Mouse (Mus musculus) midbrain, embryonic 11.5 days (tissue): ENCODE measurements around the gene Gm1113. TPM values are rescaled to one million over a fixed set of nuclear protein-coding genes. Genes with fewer than 3 reads are reported as not detected.

ENCODE experiments used
- ATAC-seq: fragments of 200-750 bp; cut with Nextera tagmentation; 2 replicates; pipeline ENCODE4 v1.8.0; 2017; ENCODE audit warnings: moderate TSS enrichment, moderate library complexity; ENCODE audit not compliant: low FRiP score
- DNase-seq: peaks from one replicate; pipeline ENCODE4 v3.0.0; 2015; ENCODE audit warnings: low spot score; ENCODE audit errors: missing footprints
- H3K27ac ChIP-seq: fragments of 300-500 bp; sonication (generic); 2 replicates; pipeline ENCODE4 v1.5.1; 2014; ENCODE audit warnings: low read depth, low read length
- H3K27me3 ChIP-seq: fragments of 300-500 bp; sonication (generic); 2 replicates; pipeline ENCODE4 v1.6.1; 2014; ENCODE audit warnings: mild to moderate bottlenecking, low read length, moderate library complexity, mixed read lengths; ENCODE audit not compliant: control insufficient read depth, insufficient read depth
- H3K36me3 ChIP-seq: fragments of 300-500 bp; sonication (generic); 2 replicates; pipeline ENCODE4 v1.6.1; 2014; ENCODE audit warnings: mild to moderate bottlenecking, low read length, moderate library complexity, mixed read lengths; ENCODE audit not compliant: control insufficient read depth, insufficient read depth
- H3K4me1 ChIP-seq: fragments of 300-500 bp; sonication (generic); 2 replicates; pipeline ENCODE4 v1.6.1; 2014; ENCODE audit warnings: low read length; ENCODE audit not compliant: control insufficient read depth, insufficient read depth
- H3K4me2 ChIP-seq: fragments of 300-500 bp; sonication (generic); 2 replicates; pipeline ENCODE4 v1.6.1; 2014; ENCODE audit warnings: mild to moderate bottlenecking, moderate library complexity
- H3K4me3 ChIP-seq: fragments of 300-500 bp; sonication (generic); 2 replicates; pipeline ENCODE4 v1.5.1; 2014; ENCODE audit warnings: low read depth, low read length
- H3K9ac ChIP-seq: fragments of 300-500 bp; sonication (generic); 2 replicates; pipeline ENCODE4 v1.6.1; 2014; ENCODE audit warnings: low read length
- H3K9me3 ChIP-seq: fragments of 300-500 bp; sonication (generic); 2 replicates; pipeline ENCODE4 v1.6.1; 2016; ENCODE audit warnings: low read length; ENCODE audit not compliant: control insufficient read depth
- WGBS: fragments of 180-500 bp; shearing (Covaris S2); extraction: QIAGEN DNeasy Blood & Tissue Kit; methylation state at CpG from one replicate; pipeline ENCODE4 v1.1.7; 2014; 5-methylcytosine and 5-hydroxymethylcytosine counted together
- polyA plus RNA-seq: library from polyadenylated mRNA; unstranded; fragments of >200 nt; fragmentation: Nextera tagmentation; extraction: Ambion mirVana; gene quantifications from 2 replicates; pipeline ENCODE4 v1.2.1, GENCODE M21; 2014

The Gm1113 gene
- polyA plus RNA-seq, 1 experiment from 2014 or later, result not detected

DNA sequence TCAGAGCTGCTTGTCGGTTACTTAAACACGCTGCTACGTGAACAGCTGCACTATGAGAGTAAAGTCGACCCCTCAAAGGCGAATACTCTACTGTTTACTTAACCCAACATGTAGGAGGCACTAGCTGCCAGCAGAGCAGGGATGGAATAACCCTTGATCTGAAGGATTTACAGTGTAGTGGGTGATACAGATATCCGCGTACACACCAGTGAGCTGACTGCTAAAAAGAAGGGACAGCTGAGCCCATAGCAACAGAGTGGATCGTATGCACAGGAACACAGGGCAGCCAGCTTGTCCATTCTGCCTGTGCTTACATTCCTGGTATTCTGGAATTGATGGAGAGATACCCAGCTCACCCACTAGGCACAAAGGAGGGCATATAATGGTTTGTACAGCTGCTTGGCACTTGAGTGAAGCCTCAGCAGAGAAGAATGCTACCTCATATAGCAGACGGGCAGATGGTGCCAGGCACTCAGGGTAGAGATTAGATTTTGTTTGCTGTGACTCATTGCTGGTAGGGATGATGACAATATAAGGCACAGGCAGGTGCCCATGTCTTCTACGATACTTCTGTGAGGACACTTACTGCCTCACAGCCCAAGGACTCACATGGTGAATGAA is 43.9 kb downstream of the Gm1113 start:
- 90% methylated on average over 10 of the region's 10 CpGs for WGBS
- H3K9ac ChIP-seq, result no peak overlapping the region
- no peak for DNase-seq
- H3K9me3 ChIP-seq, result no peaks in the 10 kb centered on the region
- H3K4me3 ChIP-seq, result no peak overlapping the region
- ATAC-seq, result no peak
- H3K4me1 ChIP-seq, result no peaks in the 10 kb centered on the region
- H3K36me3 ChIP-seq, result peaks cover 14% of the 10 kb centered on the region; the same call in 1 of the 2 replicates
- H3K4me2 ChIP-seq, result no peak overlapping the region
- no peak overlapping the region for H3K27ac ChIP-seq
- no peaks in the 10 kb centered on the region for H3K27me3 ChIP-seq

- Histone ChIP-seq H3K9ac (no peak overlapping the region), H3K4me2 (no peak overlapping the region), H3K27me3 (no peaks in the 10 kb centered on the region), H3K27ac (no peak overlapping the region), H3K4me3 (no peak overlapping the region), H3K4me1 (no peaks in the 10 kb centered on the region), H3K36me3 (peaks cover 8% of the 10 kb centered on the region), H3K9me3 (no peaks in the 10 kb centered on the region)
- ATAC-seq (no peak), DNase-seq (no peak)
These were observed 49.2 kb downstream of the Gm1113 start for GRCm38 (mm10) chr9:35468913-35469312.

GRCm38 (mm10) chr9:35467264-35467817 is 50.7 kb downstream of the Gm1113 start:
- H3K4me3 ChIP-seq, result no peak overlapping the region
- H3K9ac ChIP-seq, result no peak overlapping the region
- ATAC-seq (no peak), DNase-seq (no peak)
- H3K4me1 ChIP-seq, result no peaks in the 10 kb centered on the region
- H3K9me3 ChIP-seq, result no peaks in the 10 kb centered on the region
- no peaks in the 10 kb centered on the region for H3K27me3 ChIP-seq
- H3K36me3 ChIP-seq, result peaks cover 12% of the 10 kb centered on the region
- no peak overlapping the region for H3K4me2 ChIP-seq
- no peak overlapping the region for H3K27ac ChIP-seq
- WGBS, result 80% methylated on average over 8 of the region's 8 CpGs

GRCm38 (mm10) chr9:35459594-35459993 is 58.5 kb downstream of the Gm1113 start:
- no peaks in the 10 kb centered on the region for H3K9me3 ChIP-seq
- H3K36me3 ChIP-seq, result peaks cover 16% of the 10 kb centered on the region
- ATAC-seq (no peak), DNase-seq (no peak)
- H3K4me2 ChIP-seq, result no peak overlapping the region
- H3K27me3 ChIP-seq, result no peaks in the 10 kb centered on the region
- no peak overlapping the region for H3K27ac ChIP-seq
- no peak overlapping the region for H3K9ac ChIP-seq
- no peak overlapping the region for H3K4me3 ChIP-seq
- WGBS, result 90% methylated on average over 8 of the region's 8 CpGs
- no peaks in the 10 kb centered on the region for H3K4me1 ChIP-seq

Other genes starting within 250 kb of the Gm1113 start
- 8.8 and 10.1 TPM in 2 replicates for gene Cdon, start 97.1 kb downstream of the Gm1113 start, polyA plus RNA-seq
- 9.5 and 9.8 TPM in 2 replicates for gene Ddx25, start 40.3 kb upstream of the Gm1113 start, polyA plus RNA-seq
- 23.8 and 24.8 TPM in 2 replicates for gene Pus3, start 40.3 kb upstream of the Gm1113 start, polyA plus RNA-seq
- 0.96 and 1.8 TPM in 2 replicates for gene Pate2, start 52.0 kb upstream of the Gm1113 start, polyA plus RNA-seq
- 32.6 and 34.7 TPM in 2 replicates for gene Hyls1, start 52.1 kb upstream of the Gm1113 start, polyA plus RNA-seq
- gene Pate4, start 93.7 kb upstream of the Gm1113 start, polyA plus RNA-seq, result not detected in 2 replicates
- not detected in 2 replicates for gene Pate3, start 129.9 kb upstream of the Gm1113 start, polyA plus RNA-seq
- gene Pate1, start 169.1 kb upstream of the Gm1113 start, polyA plus RNA-seq, result not detected in 2 replicates
- not detected in 2 replicates for gene Gm17677, start 222.8 kb upstream of the Gm1113 start, polyA plus RNA-seq